Mouse (Mus musculus) CD4-positive, CD25-positive, alpha-beta regulatory T cell, adult 2 months (primary cell): ENCODE results near the gene Mpdu1.
"Not testable (repeated sequence)": the region's sequence is repeated elsewhere in the genome, so short reads cannot be mapped to it uniquely, and the experiment has no call there.

Source experiments
- DNase-seq: peaks from one replicate; pipeline ENCODE4 v3.0.0-alpha.2; 2012; ENCODE audit warnings: low read depth, low spot score

Mpdu1 gene

DNA sequence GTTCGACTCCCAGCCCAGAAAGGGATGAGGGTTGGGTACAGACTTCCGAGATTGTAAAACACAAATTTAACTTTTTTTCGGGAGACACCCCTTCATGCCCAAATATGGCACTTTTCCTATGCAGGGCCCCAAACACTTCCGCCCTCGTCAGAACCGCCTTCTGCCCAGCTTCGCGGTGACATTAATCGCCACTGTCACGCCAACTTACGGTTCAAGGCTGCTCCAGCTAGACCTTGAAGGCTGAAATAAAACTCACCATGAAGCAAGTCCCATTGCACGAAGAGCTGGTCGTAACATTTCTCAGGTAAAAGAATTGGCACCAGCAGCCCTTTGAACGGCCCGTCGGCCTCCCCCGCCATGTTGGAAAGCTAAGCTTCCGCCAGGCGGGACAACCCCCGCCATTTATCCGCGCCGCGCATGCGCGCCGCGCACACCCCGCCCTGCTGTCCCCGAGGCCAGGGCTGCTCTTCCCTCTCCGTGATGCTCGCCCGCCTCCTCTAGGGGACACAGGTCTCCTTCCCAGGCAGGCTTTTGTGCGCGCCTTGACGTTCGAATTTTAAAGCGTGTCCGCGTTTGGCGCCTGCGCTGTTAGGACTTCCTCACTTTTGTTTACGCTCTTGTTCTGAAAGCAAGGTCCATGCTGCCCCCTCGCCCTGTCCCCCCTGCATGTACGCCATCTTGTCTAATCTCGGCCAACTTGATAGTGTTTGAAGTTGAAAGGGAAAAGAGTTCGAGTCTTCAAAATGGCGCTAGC lies at the start of gene Mpdu1:
Gene Mpdu1 (minus strand): TSS at position 430 of the 754 bp plus-strand sequence.
- peak; percentile 97 for DNase-seq

DNA sequence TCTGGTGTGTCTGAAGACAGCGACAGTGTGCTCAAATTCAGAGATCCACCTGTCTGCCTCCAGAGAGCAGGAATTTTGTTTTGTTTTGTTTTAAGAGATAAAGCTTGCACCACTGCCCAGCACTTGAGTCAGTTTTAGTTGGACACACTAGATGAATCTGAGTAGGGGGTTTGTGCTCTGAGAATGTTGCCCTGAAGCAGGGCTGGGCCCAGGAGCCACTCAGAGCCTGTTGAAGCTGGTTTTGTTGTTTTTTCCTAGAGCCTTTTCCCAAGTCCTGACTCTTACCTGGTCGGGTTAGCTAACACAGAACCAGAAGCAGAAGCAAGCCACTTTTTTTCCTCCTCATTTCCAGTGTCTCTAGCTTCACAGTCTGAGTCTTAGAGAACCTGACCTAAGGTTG lies 48.6 kb upstream of the Mpdu1 start:
- no peak for DNase-seq

GRCm38 (mm10) chr11:69710470-69710869 lies 48.0 kb upstream of the Mpdu1 start:
- no peak for DNase-seq

- no peak for DNase-seq
Measured at GRCm38 (mm10) chr11:69709554-69710446, 47.4 kb upstream of the Mpdu1 start.

DNA sequence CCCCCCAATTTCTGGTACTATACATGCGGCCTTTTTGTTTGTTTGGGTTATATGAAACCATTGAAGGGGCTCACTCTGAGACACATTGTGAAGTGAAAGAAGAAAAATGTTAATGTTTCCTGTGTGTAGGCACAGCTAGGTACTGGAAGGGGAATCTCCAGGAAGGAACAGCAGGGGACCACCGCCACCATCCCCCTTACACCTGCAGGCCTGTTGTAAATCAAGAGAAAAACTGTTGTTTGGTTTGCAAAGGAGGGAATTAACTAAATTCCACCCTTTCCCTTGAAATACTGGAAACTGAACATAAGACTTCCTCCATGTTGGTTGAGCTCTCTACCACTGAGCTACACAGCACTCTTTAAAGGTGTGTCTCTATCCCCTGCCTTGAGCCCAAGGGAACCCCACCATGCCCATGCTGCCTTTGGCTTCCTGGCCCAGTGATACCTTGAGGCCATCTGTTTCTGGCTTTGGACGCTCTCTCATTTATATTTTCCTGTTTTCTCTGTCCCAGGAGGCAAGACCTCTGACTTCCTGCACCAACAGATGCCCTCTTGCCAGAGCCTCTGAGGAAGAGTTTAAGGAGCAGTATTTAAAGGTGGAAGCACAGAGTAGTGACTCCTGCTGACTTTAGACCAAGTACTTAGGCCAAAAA lies 46.3 kb upstream of the Mpdu1 start:
- no peak for DNase-seq

- DNase-seq: no peak
Measured at GRCm38 (mm10) chr11:69707873-69708381, 45.5 kb upstream of the Mpdu1 start.

DNA sequence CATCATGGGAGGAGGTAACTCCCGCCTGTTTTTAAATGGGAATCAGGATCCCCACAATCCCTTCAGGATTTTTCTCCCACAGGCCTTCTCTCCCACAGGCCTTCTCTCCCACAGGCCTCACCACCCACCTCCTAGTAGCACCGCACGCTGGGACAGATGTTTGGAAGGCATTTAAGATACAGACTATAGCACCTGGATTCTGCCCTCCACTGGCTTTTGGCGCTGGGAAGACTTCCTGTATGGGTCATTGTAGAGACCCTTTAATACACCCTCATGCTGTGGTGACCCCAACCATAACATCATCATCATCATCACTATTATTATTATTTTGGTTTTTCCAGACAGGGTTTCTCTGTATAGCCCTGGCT lies 45.0 kb upstream of the Mpdu1 start:
- no peak for DNase-seq

GRCm38 (mm10) chr11:69706775-69707479 lies 44.5 kb upstream of the Mpdu1 start:
- DNase-seq: no peak

- no peak for DNase-seq
Measured at GRCm38 (mm10) chr11:69704613-69705010, 42.2 kb upstream of the Mpdu1 start.

DNA sequence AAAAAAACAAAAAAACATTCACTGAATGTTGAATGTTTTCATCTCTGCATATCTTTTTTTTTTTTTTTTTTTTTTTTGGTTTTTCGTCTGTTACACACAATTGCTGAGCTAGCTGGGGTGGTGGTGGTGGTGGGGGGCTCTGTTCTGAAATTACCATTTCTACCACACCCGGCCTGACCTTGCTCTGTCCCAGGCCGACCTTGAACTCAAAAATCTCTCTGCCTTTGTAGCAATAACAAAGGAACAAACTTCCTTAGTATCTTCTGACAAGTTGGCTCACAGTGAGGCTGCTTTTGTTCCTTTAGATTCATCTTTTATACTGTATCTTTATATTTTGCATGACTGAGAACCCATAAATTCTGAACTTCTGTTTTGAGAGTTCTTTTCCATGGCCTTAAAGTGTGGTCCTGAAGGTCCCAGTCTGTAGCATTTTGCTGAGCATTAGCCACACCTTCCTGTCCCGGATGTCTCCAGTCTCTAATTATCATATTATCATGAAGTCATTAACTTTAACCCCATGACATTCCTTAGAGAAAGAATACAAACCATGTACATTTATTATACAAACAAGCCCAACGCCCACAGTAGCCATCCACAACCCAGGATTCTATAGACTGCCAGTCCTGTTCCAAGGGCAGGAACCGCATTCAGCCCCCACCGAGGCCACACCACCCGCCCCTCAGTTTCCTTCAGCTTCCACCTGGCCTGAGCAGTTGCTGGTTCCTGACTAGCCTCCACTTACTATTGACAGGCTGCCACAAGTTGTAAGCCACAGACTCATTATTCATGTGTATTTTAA lies 41.6 kb upstream of the Mpdu1 start:
- no peak for DNase-seq

DNA sequence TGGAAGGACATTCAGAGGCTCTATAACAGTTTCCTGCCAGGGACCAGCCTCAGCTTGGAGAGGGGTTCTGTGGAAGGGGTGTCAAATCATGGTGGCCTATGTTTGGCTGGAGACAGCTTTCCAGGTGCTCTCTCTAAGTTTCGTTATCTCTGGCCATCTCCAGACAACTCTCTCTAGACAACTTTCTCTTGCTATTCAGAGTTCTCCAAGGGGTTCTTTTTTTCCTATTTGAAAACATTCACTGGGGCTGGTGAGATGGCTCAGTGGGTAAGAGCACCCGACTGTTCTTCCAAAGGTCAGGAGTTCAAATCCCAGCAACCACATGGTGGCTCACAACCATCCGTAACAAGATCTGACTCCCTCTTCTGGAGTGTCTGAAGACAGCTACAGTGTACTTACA lies 40.9 kb upstream of the Mpdu1 start:
- DNase-seq: not testable (repeated sequence)

GRCm38 (mm10) chr11:69702886-69703285 lies 40.4 kb upstream of the Mpdu1 start:
- not testable (repeated sequence) for DNase-seq

GRCm38 (mm10) chr11:69699595-69699994 lies 37.2 kb upstream of the Mpdu1 start:
- no peak for DNase-seq

GRCm38 (mm10) chr11:69698574-69698973 lies 36.1 kb upstream of the Mpdu1 start:
- peak; percentile 28 for DNase-seq

DNA sequence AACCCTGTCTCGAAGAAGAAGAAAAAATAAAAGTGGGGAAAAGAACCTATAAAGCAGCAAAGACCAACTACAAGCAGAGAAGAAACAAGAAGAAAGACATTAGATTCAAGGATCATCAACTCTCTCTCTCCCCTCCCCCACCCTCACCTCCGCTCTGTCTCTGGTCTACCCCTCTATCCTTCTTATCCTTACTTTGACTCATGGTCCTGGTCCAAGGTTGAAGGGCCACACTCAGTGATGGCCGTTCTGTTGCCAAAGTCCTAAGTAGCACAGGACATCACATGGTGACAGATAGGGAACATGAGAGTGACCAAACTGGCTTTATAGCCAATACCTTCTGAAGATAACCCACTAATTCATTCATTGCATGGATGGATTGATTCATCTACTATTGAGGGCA lies 35.0 kb upstream of the Mpdu1 start:
- DNase-seq: no peak

- no peak for DNase-seq
Measured at GRCm38 (mm10) chr11:69695361-69696181, 33.1 kb upstream of the Mpdu1 start, which contains the start of the genes Tnfsf12 and Tnfsfm13. Tnfsf12 (minus strand) TSS chr11:69695849. Tnfsfm13 (minus strand) TSS chr11:69696098.

- no peak for DNase-seq
Measured at GRCm38 (mm10) chr11:69695046-69695360, 32.6 kb upstream of the Mpdu1 start.

GRCm38 (mm10) chr11:69693421-69693965 lies 31.1 kb upstream of the Mpdu1 start:
- no peak for DNase-seq

- no peak for DNase-seq
Measured at GRCm38 (mm10) chr11:69692863-69693262, 30.4 kb upstream of the Mpdu1 start.
